Mouse (Mus musculus): ENCODE data around the gene Dspp. TPM values are rescaled to one million over a fixed set of nuclear protein-coding genes. Genes with fewer than 3 reads are reported as not detected.

Gene Dspp
- total RNA-seq (2014; fragmentation: Nextera tagmentation) (not detected in 2 replicates), total RNA-seq (2017) (under 0.01 and 0.11 TPM in 2 replicates), polyA plus RNA-seq (2012) (not detected in 2 replicates)

DNA sequence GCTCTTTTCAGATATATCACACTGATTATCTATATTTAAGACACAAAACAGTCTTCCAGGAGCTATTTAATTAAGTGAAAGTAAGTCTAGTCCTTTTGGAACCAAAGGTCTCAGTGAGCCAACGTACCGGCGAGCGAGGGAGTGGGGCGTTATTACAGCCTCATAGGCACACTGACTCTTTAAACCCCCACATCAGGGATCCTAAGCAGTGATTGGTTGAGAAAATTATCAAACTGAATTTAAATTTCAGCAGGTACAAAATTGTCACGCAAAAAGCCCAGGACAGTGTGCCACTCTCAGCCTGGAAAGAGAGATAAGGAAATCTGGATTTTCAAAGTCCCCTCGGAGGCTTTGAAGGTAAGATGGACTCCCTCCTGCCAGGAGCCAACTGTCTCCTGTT, at the start of gene Dspp:
Gene Dspp (plus strand): TSS at position 301 of the 400 bp plus-strand sequence.
- Histone ChIP-seq H3K4me1 (ENCODE audit: insufficient read depth, low read depth, low read length) (no peaks in the 10 kb centered on the region), H3K9me3 (replicated peaks) (peaks cover 11% of the 10 kb centered on the region), H3K36me3 (replicated peaks) (no peaks in the 10 kb centered on the region), H3K4me3 (ENCODE audit: low read depth, low read length) (no peak within 1 kb of the TSS), H3K27me3 (ENCODE audit: insufficient read depth, low read length) (no peaks in the 10 kb centered on the region)
- no peak for TF ChIP-seq TAL1 (conservative IDR thresholded peaks at IDR 0.05; ENCODE audit: low read depth, low read length)
- ATAC-seq (ENCODE audit: extremely low read depth, insufficient number of reproducible peaks, low FRiP score, poor library complexity, severe bottlenecking) = no peak
- no peak for DNase-seq (ENCODE audit: low spot score)

DNA sequence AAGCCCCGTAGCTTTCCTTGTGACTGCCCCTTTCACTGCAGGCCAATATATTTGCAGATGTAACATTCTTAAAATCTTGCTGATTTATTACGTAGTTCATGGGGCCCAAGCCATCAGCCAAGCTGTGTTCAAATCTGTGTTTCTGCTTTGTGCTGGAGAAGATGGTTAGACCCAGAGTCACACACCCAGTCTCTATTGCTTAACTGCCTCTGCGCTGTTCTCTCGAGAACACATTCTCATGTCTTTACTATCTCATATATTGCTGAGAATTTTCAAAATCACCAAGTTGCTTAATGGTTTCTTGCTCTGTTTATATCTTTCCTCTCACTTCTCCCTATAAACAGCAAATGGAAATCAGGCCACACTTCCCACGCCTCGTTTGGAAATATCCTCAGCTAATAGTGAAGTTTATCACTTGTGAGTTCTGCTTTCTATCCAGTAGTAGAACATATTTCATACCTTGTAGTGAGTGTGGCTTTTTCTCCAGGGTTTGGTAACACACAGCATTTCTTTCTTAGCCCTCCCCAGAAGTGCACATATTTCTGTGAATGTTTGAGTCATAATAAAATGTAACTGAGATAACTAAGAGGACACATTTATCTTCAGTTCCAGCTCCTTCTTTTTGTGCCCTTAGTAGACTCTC, 46.4 kb upstream of the Dspp start:
- DNase-seq (ENCODE audit: low spot score) (no peak), ATAC-seq (ENCODE audit: extremely low read depth, insufficient number of reproducible peaks, low FRiP score, poor library complexity, severe bottlenecking) (no peak)
- Histone ChIP-seq H3K9me3 (replicated peaks) (peaks cover 25% of the 10 kb centered on the region), H3K4me1 (ENCODE audit: insufficient read depth, low read depth, low read length) (no peaks in the 10 kb centered on the region), H3K36me3 (replicated peaks) (no peaks in the 10 kb centered on the region), H3K27me3 (ENCODE audit: insufficient read depth, low read length) (no peaks in the 10 kb centered on the region), H3K4me3 (ENCODE audit: low read depth, low read length) (no peak overlapping the region)
- TF ChIP-seq CTCF (IDR thresholded peaks at IDR 0.05; ENCODE audit: low read depth, low read length) = no peak

DNA sequence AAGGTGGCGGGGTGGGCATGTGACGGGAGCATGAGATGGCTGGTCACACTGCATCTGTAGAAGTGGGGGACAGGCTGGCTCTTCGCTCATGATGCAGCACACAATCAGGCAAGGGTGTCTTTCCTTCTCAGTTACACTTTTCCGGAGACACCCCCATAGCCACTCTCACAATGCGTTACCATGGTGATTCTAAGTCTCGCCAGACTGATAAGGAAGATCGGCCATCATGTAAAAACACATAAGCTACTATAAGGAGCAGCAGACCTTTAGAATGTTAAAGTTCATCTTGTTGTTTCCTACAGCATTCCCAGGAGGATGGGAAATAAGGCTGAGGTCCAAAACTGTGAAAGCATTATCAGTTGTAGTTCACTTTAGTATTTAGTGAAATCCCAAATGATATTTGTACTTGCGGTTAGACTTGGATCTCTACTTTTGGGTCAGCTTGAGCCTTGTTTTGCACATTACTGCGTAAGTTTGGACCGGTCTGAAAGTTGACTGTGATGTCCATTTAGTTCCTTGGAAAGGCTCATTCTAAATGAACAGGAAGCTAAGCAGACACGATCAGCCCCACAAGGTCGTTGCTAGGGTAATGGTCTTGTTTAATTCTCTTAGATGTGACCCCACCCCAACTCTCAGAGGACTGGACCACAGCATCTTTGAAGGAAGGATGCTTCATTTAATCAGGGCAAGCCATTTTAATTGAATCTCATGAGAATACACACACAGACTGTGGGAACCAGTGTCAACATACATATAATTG, 43.8 kb upstream of the Dspp start:
- DNase-seq (ENCODE audit: low spot score) = no peak
- Histone ChIP-seq H3K9me3 (replicated peaks) (peaks cover 18% of the 10 kb centered on the region), H3K27me3 (ENCODE audit: insufficient read depth, low read length) (no peaks in the 10 kb centered on the region), H3K4me3 (ENCODE audit: low read depth, low read length) (no peak overlapping the region), H3K4me1 (ENCODE audit: insufficient read depth, low read depth, low read length) (no peaks in the 10 kb centered on the region), H3K36me3 (replicated peaks) (no peaks in the 10 kb centered on the region)
- TF ChIP-seq GATA1 (IDR thresholded peaks at IDR 0.05; ENCODE audit: borderline replicate concordance, low read length) (no peak), POLR2AphosphoS5 (IDR thresholded peaks at IDR 0.05; ENCODE audit: insufficient replicate concordance, low read depth, low read length) (no peak), GATA2 (IDR thresholded peaks at IDR 0.05; ENCODE audit: borderline replicate concordance, low read depth, low read length) (no peak), CTCF (IDR thresholded peaks at IDR 0.05; ENCODE audit: low read depth, low read length) (no peak), TAL1 (conservative IDR thresholded peaks at IDR 0.05; ENCODE audit: low read depth, low read length) (no peak)
- no peak for ATAC-seq (ENCODE audit: extremely low read depth, insufficient number of reproducible peaks, low FRiP score, poor library complexity, severe bottlenecking)

DNA sequence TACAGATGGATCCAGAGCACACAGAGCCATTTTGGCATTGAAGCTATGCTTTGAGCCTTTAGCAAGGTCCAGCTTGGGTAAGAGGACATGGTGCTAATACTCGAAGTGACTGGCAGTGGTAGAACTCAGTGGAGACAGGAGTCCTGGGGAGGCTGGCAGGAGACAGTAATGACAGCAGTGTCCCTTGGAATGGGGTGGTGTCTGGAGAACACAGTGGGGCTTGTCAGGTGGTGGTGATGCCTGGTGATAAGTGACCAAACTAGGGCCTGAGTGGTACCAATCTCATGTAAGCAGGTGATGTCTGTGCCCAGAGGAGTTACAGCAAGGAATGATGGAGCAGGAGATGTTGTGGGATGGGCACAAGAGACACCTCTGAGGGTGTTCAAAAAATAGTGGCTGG, 43.2 kb upstream of the Dspp start:
- H3K4me1 ChIP-seq (ENCODE audit: insufficient read depth, low read depth, low read length) = no peaks in the 10 kb centered on the region
- H3K27me3 ChIP-seq (ENCODE audit: insufficient read depth, low read length) = no peaks in the 10 kb centered on the region
- no peak overlapping the region for H3K4me3 ChIP-seq (ENCODE audit: low read depth, low read length)
- no peaks in the 10 kb centered on the region for H3K36me3 ChIP-seq (replicated peaks)
- no peak for ATAC-seq (ENCODE audit: extremely low read depth, insufficient number of reproducible peaks, low FRiP score, poor library complexity, severe bottlenecking)
- TF ChIP-seq POLR2AphosphoS5 (IDR thresholded peaks at IDR 0.05; ENCODE audit: insufficient replicate concordance, low read depth, low read length) (no peak), TAL1 (conservative IDR thresholded peaks at IDR 0.05; ENCODE audit: low read depth, low read length) (no peak), CTCF (IDR thresholded peaks at IDR 0.05; ENCODE audit: low read depth, low read length) (no peak), GATA1 (IDR thresholded peaks at IDR 0.05; ENCODE audit: borderline replicate concordance, low read length) (no peak), GATA2 (IDR thresholded peaks at IDR 0.05; ENCODE audit: borderline replicate concordance, low read depth, low read length) (no peak)
- peaks cover 18% of the 10 kb centered on the region for H3K9me3 ChIP-seq (replicated peaks)
- DNase-seq (ENCODE audit: low spot score) = no peak

DNA sequence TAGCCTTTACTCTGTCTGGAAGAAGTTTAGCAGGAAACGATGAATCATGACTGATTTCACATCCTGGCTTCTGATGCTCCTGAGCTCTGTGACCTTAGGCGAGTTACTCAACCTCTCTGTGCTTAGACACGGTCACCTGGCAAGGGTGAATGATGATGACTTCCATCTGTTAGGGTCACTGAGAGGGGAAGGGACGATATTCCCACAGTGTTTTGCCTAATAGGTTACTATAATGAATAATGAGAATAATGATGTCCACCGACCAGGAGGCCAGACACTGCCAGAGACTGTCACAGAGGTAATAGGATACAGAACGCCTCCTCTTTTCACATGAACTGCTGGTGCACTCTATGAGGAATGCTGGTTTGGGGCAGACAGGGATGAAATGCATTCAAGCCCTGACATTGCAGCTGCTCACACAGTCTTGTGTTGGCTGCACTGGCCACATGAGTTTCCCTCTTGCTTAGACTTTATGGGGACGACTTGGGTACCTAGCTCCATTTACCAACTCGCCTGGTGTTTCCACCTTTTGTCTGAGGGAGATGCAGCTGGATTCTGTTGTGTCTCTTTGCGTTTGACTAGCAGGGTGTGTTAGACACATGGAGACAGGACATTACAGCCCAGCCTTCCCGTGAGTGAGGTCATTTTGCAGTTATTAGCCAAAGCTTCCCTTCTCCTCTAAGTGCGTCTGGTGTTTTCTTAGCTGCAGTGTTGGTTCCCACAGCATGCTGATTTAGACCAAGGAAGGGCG, 42.1 kb upstream of the Dspp start:
- TF ChIP-seq GATA2 (IDR thresholded peaks at IDR 0.05; ENCODE audit: borderline replicate concordance, low read depth, low read length) (no peak), TAL1 (conservative IDR thresholded peaks at IDR 0.05; ENCODE audit: low read depth, low read length) (no peak), GATA1 (IDR thresholded peaks at IDR 0.05; ENCODE audit: borderline replicate concordance, low read length) (no peak), POLR2AphosphoS5 (IDR thresholded peaks at IDR 0.05; ENCODE audit: insufficient replicate concordance, low read depth, low read length) (no peak), CTCF (IDR thresholded peaks at IDR 0.05; ENCODE audit: low read depth, low read length) (no peak)
- no peaks in the 10 kb centered on the region for H3K4me1 ChIP-seq (ENCODE audit: insufficient read depth, low read depth, low read length)
- no peaks in the 10 kb centered on the region for H3K36me3 ChIP-seq (replicated peaks)
- DNase-seq (ENCODE audit: low spot score) (no peak), ATAC-seq (ENCODE audit: extremely low read depth, insufficient number of reproducible peaks, low FRiP score, poor library complexity, severe bottlenecking) (no peak)
- peaks cover 18% of the 10 kb centered on the region for H3K9me3 ChIP-seq (replicated peaks)
- no peaks in the 10 kb centered on the region for H3K27me3 ChIP-seq (ENCODE audit: insufficient read depth, low read length)
- H3K4me3 ChIP-seq (ENCODE audit: low read depth, low read length) = no peak overlapping the region

DNA sequence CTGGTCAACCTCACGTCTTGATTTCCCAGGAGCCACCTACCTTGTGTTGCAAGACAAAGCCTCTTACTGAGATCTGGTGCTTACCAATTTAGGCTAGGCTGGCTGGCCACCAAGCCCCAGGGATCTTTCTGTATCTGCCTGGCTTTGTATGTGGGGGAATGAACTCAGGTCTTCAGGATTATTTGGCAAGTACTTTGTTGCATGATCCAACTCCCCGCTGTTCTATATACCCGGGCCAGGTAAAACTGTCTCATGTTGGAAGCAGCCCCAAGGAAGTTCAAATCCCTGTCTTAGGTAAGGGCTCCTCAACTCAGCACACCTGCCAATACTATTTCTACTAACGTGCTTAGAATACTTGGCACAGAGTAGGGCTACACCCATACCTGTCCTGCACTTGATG, 39.6 kb upstream of the Dspp start:
- Histone ChIP-seq H3K4me1 (ENCODE audit: insufficient read depth, low read depth, low read length) (no peaks in the 10 kb centered on the region), H3K9me3 (replicated peaks) (peaks cover 16% of the 10 kb centered on the region), H3K4me3 (ENCODE audit: low read depth, low read length) (no peak overlapping the region), H3K27me3 (ENCODE audit: insufficient read depth, low read length) (no peaks in the 10 kb centered on the region), H3K36me3 (replicated peaks) (no peaks in the 10 kb centered on the region)
- DNase-seq (ENCODE audit: low spot score) (no peak), ATAC-seq (ENCODE audit: extremely low read depth, insufficient number of reproducible peaks, low FRiP score, poor library complexity, severe bottlenecking) (no peak)
- TF ChIP-seq GATA1 (IDR thresholded peaks at IDR 0.05; ENCODE audit: borderline replicate concordance, low read length) (no peak), POLR2AphosphoS5 (IDR thresholded peaks at IDR 0.05; ENCODE audit: insufficient replicate concordance, low read depth, low read length) (no peak), GATA2 (IDR thresholded peaks at IDR 0.05; ENCODE audit: borderline replicate concordance, low read depth, low read length) (no peak), CTCF (IDR thresholded peaks at IDR 0.05; ENCODE audit: low read depth, low read length) (no peak), TAL1 (conservative IDR thresholded peaks at IDR 0.05; ENCODE audit: low read depth, low read length) (no peak)
